Mouse (Mus musculus): ENCODE data around the gene Ccdc185.

The Ccdc185 gene

DNA sequence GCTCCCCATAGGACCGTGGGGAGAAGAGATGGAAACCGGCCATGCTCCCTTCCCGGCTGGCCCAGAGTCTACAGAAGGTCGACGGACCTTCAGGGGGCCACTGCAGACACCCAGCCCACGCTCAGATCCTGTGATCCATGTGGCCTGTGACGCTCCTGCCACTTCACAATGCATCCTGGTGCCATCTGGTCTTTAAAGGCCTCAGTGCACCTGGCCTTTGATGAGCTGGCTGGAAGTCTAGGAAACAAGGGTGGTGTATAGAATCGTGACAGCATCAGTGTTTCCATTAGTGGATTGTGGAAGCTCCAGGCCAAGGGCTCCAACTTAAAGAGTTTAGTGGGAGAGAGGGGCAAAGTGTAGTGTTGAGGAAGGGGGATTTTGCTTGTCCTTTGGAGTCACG, at the start of gene Ccdc185:
Ccdc185 (minus strand) TSS at position 101 of the 400 bp plus-strand sequence.
- no peak for DNase-seq

DNA sequence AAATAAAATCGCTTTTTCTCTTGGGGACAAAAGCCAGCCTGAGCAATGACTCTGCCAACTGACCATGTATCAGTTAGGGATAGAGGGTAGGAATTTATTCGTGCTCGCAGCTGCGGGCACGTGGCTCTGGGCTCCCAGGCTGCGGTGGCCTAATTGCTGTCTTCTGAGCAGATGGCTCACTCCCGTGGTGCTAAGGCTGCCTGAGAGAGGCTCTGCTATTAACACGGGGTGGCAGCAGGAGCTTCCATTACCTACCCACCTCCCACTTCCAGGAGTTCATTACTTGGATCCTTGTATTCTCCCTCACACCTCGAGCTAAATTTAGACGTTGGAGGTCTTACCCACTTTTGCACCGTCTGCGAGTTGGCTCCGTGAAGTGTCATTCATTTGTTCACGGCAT, 48.1 kb upstream of the Ccdc185 start:
- no peak for DNase-seq

DNA sequence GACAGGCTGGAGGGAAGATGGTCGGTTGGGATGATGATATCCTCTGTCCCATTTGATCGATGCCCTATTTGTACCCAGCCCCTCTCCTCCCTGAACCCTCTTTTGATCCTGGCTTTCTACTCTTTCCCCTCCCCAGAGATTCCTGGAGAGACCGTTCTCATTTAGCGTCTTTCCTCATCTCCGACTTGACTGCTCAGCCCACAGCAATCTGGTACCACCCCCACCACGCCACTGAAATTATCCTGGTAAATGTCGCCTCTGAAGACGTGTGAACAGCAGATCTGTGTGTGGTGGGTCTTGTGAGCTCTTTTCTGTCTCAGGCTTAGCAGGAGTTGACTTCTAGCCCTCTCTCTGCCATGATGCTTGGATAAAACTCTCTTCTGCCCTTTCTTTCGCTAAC, 45.6 kb upstream of the Ccdc185 start:
- DNase-seq, result no peak

DNA sequence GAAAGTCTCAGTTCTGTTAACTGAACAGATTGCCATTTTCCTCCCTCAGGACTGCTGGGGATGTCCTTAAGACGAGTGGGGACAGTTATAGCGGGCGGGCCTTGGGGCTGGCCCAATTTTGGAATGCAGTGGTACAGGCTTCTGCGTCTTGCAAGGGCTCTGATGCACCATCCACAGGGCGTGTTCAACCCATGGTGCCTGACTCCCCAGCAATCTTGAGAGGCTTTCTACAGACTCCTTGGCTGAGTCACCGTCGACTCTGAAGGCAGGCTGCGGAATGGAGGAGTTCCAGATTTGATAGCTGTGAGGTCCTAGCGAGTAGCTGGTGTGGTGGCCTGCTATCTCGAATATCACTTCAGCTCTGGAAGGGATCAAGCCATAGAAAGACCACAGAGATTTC, 45.2 kb upstream of the Ccdc185 start:
- DNase-seq, result no peak

DNA sequence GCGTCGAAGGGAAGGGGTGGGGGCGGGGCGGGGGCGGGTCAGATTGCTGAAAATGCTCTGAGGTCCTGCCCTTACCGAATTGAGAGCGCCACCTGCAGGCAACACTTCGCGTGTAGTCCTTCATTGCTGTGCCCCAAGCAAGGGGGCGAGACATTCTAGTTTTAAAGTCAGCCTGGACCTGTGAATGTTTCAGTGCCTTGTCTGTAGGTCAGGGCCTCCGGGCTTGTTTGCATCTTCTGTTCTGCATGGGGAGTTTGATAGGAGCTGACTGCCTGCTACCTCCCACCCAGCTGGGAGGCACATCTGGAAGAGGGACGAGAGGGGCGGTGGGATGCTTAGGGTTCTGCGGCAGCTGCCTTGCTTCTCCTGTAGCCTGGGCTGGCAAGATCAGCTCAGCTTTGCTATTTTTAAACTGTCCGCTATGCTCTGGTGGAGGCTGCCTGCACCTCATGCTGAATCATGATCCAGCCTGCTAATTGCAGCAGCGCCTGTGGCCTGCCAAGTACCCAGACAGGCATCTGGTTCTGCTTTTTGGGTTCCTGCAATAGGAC, 43.6 kb upstream of the Ccdc185 start:
- peak; percentile 89 to 92 for DNase-seq

DNA sequence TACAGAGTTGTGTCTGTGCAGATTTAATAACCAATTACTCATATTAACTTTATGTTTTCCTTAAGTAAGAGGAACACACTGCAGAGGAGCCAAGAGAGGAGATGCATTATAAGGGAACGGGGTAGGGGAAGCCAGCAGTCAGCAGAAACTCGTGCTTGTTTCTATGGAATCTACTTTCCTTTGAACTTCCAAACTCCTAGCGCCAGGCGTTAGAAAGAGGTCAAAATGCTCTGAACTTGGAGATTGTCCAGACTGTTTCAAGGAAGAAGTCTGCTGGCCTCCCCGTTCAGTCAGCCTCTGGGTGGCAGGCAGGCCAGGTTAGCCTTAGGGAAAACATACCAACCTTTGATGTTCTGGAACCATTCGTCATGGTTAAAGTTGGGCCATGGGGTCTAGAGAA, 39.9 kb upstream of the Ccdc185 start:
- DNase-seq, result no peak

DNA sequence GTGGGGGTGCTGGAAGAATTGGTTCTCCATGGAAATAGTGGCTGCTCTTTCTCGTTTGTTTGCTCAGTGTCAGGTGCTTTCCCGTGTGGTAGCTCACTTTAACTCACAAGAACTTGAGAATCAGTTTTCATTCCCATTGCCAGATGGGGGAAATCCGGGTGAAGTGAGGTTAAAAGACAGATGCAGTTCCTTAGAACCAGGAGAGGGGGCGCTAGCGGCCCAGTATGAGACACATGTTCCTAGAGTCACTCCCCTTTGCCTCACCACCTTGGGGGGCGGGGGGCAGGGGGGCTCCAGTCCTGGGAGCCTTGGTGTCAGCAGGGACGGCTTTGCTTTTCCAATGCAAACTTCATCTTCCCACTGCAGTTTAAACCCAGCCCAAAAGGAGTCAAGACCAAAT, 38.0 kb upstream of the Ccdc185 start:
- DNase-seq, result no peak

DNA sequence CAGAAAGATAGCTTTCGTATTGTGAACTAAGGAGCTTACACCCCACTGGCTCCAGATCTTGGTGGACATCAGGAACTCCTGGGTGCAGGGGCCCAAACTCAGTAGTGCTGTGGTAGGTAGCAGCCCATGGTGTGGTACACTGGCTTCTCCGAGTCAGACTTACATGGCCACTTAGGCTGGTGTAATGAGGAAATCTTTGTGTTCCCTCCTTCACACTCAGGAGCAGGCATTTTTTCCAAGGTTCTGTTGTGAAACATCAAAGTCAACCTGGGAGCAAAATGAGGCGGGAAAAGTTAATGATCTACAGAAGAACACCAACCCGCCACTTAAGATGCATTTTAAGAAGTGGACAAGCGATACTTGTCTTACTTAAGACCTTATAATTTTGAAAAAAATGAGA, 36.5 kb upstream of the Ccdc185 start:
- no peak for DNase-seq

DNA sequence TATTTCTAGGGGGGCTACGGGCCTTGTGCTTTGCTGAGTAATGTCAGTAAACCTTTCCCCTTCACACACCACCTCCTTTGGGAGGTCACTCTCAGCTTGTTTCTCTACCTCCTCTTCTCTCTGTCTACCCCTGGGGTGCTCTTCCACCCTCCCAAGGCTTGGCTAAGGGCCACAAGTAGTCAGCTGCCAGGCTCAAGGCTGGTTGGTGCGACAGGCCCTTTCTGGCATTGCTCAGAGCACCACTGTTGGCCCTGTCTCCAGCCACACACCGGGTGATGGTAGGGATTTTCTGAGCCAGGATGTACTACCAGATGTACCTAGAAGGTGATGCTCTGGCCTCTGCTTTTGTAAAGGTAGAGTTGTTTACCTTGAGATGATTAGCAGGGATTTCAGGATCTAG, 35.8 kb upstream of the Ccdc185 start:
- DNase-seq, result no peak

DNA sequence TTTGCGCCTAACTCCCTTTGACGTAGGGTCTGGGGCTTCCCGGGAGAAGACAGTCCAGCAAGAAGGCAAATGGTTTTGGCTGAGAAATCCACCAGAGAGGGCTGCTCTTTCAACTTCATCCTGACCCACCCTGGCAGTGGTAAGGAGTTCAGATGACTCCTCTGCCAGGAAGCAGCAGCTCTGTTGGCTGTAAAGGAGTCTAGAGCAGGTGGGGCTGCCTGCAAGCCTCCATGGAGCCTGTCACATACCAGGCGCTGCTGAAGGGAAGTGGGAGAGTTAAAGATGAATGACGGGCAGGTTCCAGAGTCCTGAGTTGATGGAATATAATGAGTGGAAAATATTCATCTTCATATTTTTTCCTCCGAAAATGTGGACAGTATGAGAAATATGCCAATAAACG, 34.8 kb upstream of the Ccdc185 start:
- DNase-seq, result no peak

DNA sequence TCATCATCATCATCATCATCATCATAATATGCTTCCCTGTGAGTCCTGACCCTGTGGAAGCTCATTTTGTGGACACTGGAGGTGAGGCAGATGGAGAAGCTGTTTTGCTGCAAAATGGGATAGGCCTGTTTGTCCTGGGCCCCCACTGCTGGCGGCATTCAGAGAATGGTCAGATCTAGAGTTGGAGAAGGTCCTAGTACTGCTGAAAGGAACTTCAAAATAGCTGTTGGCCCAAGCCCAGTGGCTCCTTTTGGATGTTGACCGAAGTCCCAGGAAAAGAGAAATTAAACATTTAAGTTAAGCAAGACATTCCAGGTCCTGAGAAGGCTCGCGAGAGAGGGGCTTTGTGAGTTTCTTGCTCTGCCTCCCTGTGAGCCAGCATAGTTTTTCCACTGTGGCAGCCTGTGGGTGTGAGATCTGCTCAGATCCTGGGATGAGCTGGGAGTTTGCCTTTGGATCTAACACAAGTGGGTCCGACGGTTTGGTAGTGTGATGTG, 30.1 kb upstream of the Ccdc185 start:
- no peak for DNase-seq

DNA sequence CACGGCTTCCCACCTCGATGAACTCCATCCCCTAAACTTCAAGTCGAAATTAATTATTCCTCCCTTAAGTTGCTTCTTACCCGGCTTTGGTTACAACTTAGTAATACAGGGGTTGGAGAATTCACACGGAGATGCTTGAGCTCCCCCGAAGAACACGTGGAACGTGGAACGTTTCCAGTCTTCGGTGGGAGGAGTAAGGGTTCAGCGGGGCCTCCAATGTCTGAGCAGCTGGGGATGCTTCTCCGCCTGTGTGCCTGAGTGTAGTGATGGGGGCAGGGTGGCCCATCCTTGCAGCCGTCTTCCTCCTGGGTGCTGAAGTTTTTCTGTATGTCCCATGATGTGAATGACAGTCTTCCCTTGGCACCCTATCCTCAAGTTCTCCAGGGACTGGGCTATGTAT, 29.2 kb upstream of the Ccdc185 start:
- peak in 1 of 2 experiments; percentile 17 for DNase-seq

DNA sequence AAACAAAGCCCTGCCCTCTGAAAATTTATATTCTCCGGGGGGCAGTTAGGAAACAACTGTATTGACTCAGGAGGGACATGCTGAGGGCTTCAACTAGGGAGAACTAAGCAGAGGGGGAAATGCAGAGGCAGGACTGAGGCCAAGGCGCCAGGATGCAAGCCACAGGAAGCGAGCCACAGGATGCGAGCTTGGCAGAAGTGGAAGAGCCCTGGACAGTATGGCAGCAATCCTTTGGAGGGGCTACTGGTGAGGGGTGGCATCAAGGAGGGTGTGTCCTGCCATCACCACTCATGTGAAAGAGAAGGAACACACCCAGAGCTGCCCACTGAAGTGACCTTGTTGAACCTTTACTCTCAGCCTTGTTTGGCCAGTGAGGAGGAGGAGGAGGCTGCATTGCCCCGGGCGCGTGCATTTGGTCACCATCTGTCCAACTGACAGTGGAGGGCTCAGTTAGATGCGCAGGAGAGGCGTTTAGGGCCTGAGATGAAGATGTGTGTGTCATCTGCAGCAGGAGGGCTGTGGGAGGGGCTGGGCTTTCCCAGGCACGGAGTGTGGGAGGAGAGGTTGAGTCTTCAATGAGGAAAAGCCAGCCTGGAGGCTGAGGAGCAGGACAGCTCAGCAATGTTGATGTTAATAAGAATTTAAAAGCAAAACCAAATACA, 27.9 kb upstream of the Ccdc185 start:
- DNase-seq, result peak; percentile 39 to 54

DNA sequence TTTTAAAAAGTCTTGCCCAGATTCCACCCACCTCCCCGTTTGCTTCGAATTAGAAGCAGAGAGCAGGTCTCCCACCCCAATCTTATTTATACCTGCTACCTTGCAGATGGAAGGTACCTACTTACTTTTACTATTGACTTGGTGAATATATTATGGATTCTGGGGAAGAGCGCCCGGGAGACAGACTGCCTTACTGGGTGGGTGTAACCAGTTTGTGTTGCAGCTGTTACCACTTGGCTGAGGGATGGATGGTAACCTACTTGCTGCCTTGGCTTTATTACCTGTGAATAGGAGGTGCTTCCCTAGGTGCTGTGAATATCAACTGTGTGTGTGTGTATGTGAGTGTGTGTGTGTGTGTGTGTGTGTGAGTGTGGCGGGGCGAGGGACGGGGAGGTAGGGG, 26.6 kb upstream of the Ccdc185 start:
- no peak for DNase-seq

DNA sequence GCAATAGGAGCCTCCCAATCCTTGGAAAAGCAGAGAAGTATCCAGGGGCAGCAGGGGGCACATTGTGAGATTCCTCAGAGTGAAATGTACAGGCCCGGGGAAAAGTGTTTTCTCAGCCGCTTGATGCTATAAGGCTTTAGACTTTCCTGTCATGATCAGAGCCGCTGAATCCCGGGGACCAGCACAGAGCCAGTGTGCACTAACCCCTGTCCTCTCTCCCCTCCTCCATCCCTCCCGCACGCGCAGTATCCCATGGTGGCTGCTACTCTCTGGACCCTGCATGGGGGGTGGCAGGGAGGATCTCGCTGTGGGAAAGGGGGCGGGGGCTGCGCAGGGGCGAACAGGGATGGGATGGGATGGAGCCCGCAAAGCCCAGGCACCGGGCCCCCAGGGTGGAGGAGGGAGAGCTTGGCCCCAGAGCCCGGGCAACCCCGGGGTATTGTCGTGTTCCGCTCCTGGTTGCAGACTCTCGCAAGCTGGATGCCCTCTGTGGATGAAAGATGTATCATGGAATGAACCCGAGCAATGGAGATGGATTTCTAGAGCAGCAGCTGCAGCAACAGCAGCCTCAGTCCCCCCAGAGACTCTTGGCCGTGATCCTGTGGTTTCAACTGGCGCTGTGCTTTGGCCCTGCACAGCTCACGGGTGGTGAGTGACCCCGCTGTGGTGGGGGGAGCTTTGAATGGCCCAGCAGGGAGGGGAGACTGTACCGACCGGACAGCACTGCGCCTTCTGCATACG, 15.7 kb upstream of the Ccdc185 start:
- peak; percentile 58 to 65 for DNase-seq

DNA sequence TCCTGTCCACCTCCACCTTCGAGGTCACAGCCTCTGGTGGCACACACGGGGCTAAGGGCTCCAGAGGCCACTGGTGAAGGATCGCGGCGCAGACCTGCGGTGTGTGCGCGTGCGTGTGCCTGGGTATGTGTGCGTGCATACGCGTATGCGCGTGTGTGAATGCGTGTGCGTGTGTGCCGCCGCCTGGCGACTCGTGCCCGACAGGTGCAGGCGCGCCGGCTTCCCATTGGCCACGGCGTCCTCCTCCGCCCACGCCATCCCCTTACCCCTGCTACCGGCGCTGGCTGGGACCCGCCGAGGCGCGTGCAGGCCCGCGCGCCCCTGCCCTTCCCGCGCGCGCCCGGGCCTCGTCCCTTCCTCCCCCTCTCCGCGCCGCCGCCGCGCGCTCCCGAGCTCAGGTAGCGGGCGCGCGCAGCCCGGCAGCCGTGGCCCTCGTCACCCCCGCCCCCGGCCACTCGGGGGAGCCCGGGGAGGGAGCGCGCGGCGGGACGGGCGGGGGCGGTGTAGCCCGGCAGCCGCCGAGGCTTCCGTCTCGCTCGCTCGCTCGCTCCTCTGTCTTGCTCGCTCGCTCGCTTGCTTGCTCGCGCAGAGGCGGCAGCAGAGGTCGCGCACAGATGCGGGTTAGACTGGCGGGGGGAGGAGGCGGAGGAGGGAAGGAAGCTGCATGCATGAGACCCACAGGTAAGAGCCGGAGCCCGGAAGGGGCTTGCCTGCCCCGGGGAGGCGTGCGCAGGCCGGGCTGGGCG, 14.9 kb upstream of the Ccdc185 start, which contains the start of gene Susd4:
Susd4 (plus strand) TSS at position 145 of the 746 bp plus-strand sequence.
- DNase-seq, result peak; percentile 74 to 85

DNA sequence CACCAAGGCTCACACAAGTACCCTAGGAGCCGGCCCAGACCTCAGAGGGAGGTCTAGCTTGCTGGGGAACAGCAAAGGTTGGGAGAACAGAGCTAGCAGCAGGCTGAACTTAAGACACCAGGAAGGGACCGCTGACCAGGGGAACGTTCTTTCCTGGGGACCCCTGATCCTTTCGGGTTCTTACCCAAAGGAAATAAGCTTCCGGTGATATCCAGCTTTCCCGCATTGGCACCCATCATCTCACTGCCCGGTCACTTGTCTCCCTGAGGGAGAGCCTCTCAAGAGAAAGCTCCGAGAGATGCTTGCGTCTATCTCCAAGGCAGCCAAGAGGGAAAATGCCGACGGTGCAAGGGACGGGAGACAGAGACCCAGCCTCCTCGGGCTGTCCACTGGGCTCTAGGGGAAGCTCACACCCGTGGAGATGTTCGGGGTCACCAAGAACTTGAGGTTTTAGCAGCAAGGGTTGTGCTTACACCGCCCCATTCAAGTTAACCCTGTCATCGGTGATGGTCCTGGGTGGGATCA, 14.3 kb upstream of the Ccdc185 start:
- DNase-seq, result no peak

DNA sequence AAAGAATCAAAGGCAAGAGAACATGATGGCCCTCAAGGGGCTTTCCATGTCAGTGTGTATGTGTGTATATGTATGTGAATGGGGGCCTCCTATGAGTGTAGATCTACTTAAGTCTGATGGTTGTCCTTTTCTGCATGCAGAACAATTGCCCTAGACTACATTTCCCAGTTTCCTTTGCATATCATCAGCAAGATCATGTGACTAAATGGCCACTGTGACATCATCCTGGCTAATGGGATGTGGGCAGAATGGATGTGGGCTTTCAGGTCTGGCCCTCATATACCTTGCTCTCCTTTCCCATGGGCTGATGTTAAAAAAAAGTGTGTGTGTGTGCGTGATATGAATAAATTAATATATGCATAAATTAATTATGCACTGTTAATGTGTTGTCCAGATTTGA, 9.8 kb upstream of the Ccdc185 start:
- no peak for DNase-seq

DNA sequence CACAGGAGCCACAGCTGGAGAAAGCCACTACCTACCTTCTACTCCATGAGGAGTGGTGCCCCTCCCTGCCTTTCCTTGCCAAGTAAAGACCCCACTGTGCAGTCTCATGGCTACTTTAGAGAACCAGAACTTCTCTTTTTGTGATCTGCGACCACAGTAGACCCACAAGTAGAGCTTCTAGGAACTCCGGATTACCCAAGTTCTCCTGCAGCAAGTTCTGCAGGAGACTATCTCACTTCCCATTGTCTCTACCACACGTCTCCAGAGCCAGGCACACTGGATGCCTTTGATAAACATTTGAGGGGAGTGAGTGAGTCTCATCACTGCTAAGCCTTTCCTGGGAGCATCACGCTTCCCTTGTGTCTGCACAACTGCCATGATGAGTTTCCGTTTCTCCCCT, 5.9 kb upstream of the Ccdc185 start:
- DNase-seq, result no peak

DNA sequence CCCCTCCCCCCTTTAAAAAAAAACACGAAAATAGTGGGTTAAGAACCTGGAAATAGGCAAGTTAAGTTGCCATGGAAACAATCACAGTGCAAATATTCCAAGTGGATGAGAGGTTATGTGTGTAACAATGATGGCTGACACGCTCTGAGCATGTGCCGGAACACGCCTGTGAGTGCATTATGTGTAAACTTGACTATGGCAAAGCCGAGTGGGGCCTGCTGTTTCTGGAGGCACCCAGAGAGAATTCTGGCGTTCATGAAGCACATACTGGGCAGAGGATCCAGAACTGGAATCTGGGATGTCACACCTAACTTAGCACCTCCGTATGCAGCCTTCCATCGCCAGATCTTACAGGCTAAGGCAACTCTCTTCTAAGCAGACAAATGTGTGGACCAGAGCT, 4.7 kb upstream of the Ccdc185 start:
- no peak for DNase-seq

DNA sequence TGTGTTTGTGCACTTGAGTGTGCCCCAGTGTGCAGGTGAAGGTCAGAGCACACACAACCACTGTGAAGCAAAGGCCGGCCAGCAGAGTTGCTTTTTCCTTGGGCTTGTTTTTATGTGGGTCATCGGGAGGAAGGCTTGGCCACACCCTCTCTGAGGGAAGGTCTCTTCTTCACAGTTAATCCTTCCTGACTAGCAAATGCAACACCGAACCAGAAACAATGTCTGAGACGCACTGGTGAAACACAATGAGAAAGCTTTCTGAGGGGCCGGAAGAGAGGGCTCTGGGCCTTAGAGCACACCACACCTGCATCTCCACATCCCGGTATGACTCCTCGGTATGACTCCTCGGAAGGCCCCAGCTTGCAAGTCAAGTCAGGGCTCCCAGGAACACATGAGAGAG, 2.3 kb upstream of the Ccdc185 start:
- no peak for DNase-seq

DNA sequence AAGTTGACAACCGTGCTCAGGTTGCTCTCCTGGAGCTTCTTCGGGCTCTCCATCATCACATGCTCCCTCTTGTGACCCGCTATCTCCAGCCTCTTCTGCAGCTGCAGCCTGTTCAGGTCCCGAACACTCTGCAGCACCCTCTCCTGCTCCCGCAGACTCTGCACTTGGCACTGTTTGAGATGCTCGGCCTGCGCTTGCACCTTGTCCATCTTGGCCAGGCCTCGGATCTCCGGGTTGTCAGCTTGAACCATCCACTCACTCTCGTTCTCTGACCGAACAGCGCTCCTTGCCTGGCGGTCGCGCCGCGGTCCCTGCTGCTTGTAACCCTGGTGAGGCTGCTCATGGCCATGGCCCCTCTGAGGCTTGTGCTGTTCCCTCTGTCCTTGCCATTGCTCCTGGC, 1.1 kb downstream of the Ccdc185 start:
- no peak for DNase-seq

DNA sequence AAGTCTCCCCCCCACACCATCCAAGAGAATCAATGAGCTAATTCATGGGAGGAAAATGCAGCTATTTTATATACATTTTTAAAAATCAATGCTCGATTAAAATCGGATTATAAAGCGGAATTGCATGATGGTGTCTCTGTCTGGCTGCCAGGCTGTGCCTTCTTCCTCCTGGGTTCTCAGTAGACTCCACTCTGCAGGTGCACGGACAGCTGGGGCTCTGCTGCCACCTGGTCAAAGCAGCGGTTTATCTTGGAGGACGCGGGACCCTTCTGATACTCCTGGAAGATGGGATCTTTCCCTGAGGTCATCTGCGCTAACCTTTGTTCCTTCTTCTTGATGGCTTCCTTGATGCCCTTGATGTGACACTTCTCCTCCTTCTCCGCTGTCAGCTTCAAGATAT, 1.9 kb downstream of the Ccdc185 start:
- no peak for DNase-seq

Measured in kidney, postnatal 4 days (tissue).